Mouse (Mus musculus): ENCODE measurements around the gene Gm14819. TPM values are rescaled to one million over a fixed set of nuclear protein-coding genes. Genes with fewer than 3 reads are reported as not detected.
"Not testable (repeated sequence)": the region's sequence is repeated elsewhere in the genome, so short reads cannot be mapped to it uniquely, and the experiment has no call there.

Gene Gm14819
- total RNA-seq (2021), result not detected

DNA sequence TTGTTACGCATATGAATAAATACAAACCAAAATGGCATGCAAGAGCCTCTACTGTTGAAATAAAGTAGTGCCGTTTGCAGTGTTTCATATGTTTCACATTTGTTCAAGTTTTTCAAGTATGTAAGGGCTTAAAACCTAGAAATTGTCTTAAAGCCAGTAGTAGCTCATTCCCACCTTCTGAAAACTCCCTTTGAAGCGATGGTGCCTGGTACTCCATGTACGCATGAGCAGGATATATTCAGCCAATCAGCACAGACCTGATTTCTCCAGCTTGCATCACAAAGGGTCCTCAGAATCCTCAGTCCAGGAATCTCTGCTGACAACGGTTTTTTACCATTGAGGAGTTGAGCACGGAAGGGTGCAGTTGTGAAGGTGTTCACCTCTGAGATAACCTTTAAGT lies at the start of gene Gm14819:
Gm14819 (plus strand) TSS at position 301 of the 400 bp plus-strand sequence.
- not testable (repeated sequence) for DNase-seq (ENCODE audit: extremely low spot score in 1 of 2, low spot score in 1 of 2)

All from layer of hippocampus, postnatal 25 days (tissue).